Mouse (Mus musculus) inflammation-experienced regulatory T-cells (primary cell): Measurements from ENCODE around the gene Lins1. TPM values are rescaled to one million over a fixed set of nuclear protein-coding genes. Genes with fewer than 3 reads are reported as not detected.

ENCODE experiments used
- polyA plus RNA-seq, 2 experiments: library from polyadenylated mRNA; unstranded; fragments of 100-300 nt; shearing (Covaris generic); gene quantifications; one replicate each; pipeline ENCODE4 v1.2.1; 2017

Lins1 gene
- polyA plus RNA-seq = 10 to 100 TPM; 11.2 to 13.9 TPM

GRCm38 (mm10) chr7:66689620-66690360 lies at the start of gene Lins1:
Gene Lins1, plus strand, starts transcription at chr7:66689889.

GRCm38 (mm10) chr7:66689294-66689619 lies 432 bp upstream of the Lins1 start, which contains the start of gene Asb7:
Gene Asb7, minus strand, starts transcription at chr7:66689596.

GRCm38 (mm10) chr7:66743377-66743781 lies 53.7 kb downstream of the Lins1 start, which contains the start of gene Cers3:
Gene Cers3, plus strand, starts transcription at chr7:66743504.

Other genes starting within 250 kb of the Lins1 start
- 1 to 10 TPM; 5.3 to 6.3 TPM for gene Asb7, start 293 bp upstream of the Lins1 start, polyA plus RNA-seq
- gene Cers3, start 53.6 kb downstream of the Lins1 start, polyA plus RNA-seq = under 1 TPM in 1 of 2 experiments, not detected in 1; 0.59 TPM
- 1 to 10 TPM in 1 of 2 experiments, under 1 TPM in 1; 0.99 to 1.8 TPM for gene Adamts17, start 149.8 kb downstream of the Lins1 start, polyA plus RNA-seq